Mouse (Mus musculus) heart, adult 2 months (tissue): ENCODE results near the gene Zfp428. TPM values are rescaled to one million over a fixed set of nuclear protein-coding genes. Genes with fewer than 3 reads are reported as not detected.

Experiments
- DNase-seq, 2 experiments: peaks; one replicate each; pipeline ENCODE4 v3.0.0; 2021
- H3K27ac ChIP-seq: fragments of 200-600 bp; 2 replicates; pipeline ENCODE4 v1.8.1; 2022
- H3K27me3 ChIP-seq: fragments of 200-500 bp; 2 replicates; pipeline ENCODE4 v1.6.1; 2012; ENCODE audit warnings: mild to moderate bottlenecking, low read length, inconsistent platforms, mixed read lengths; ENCODE audit not compliant: control insufficient read depth, insufficient read depth
- H3K36me3 ChIP-seq: fragments of 200-500 bp; 2 replicates; pipeline ENCODE4 v1.6.1; 2012; ENCODE audit warnings: low read length, inconsistent platforms; ENCODE audit not compliant: control insufficient read depth, insufficient read depth
- H3K4me1 ChIP-seq: fragments of 200-500 bp; 2 replicates; pipeline ENCODE4 v1.6.1; 2011; ENCODE audit warnings: low read length; ENCODE audit not compliant: control insufficient read depth, insufficient read depth
- H3K4me3 ChIP-seq: fragments of 200-600 bp; 2 replicates; pipeline ENCODE4 v1.8.1; 2022
- H3K79me2 ChIP-seq: fragments of 200-500 bp; replicated peaks from 2 replicates; pipeline ENCODE4 v1.6.1; 2012; ENCODE audit warnings: mild to moderate bottlenecking, inconsistent platforms, low read length, moderate library complexity, mixed read lengths; ENCODE audit not compliant: control insufficient read depth, insufficient read depth
- H3K9ac ChIP-seq: fragments of 200-500 bp; 2 replicates; pipeline ENCODE4 v1.6.1; 2012; ENCODE audit warnings: low read depth, mild to moderate bottlenecking, control low read depth, inconsistent platforms, low read length, mixed read lengths
- CTCF ChIP-seq: fragments of 200-600 bp; IDR thresholded peaks from 2 replicates; pipeline ENCODE4 v1.8.1; 2022; ENCODE audit warnings: antibody characterized with exemption, mild to moderate bottlenecking, moderate library complexity
- EP300 ChIP-seq: fragments of 200-500 bp; IDR thresholded peaks from 2 replicates; pipeline ENCODE4 v1.6.1; 2011; ENCODE audit warnings: low read depth, low read length, control low read depth; ENCODE audit not compliant: insufficient read depth
- POLR2A ChIP-seq: fragments of 200-500 bp; IDR thresholded peaks from 2 replicates; pipeline ENCODE4 v1.6.1; 2011; ENCODE audit warnings: mild to moderate bottlenecking, low read depth, low read length, control low read depth; ENCODE audit not compliant: insufficient read depth
- WGBS: fragments of 180-500 bp; shearing (Covaris S2); methylation state at CpG from one replicate; pipeline ENCODE4 v1.1.7; 2018; 5-methylcytosine and 5-hydroxymethylcytosine counted together
- intact Hi-C: fragments of 180-260 bp; cut with DNase I; formaldehyde crosslinking; loops from one replicate; pipeline ENCODE4 v1.15.1; 2025
- polyA plus RNA-seq: library from polyadenylated mRNA; depleted of rRNA; stranded (reverse); fragments of >200 nt; gene quantifications from 2 replicates; pipeline ENCODE4 v1.2.3, GENCODE M21; 2012
- total RNA-seq, 2 experiments: library from RNA; stranded (reverse); gene quantifications; 2 replicates each; pipeline ENCODE4 v1.2.3; 2021

Zfp428 gene
- total and polyA plus RNA-seq, 3 experiments: 14.5 to 28.7 (median 14.9) TPM

GRCm38 (mm10) chr7:24537081-24537480 lies 30.3 kb downstream of the Zfp428 start:
- Histone ChIP-seq H3K4me3 (no peak overlapping the region), H3K9ac (no peak overlapping the region), H3K79me2 (peaks cover 2% of the 10 kb centered on the region; the same call in 1 of the 2 replicates), H3K27ac (no peak overlapping the region), H3K4me1 (no peaks in the 10 kb centered on the region), H3K36me3 (peaks cover 1% of the 10 kb centered on the region; the same call in 1 of the 2 replicates), H3K27me3 (no peaks in the 10 kb centered on the region)
- WGBS: 86% methylated on average over 4 of the region's 4 CpGs
- intact Hi-C loops: loop anchor here (10.0 kb wide), 1 partner anchor 438 kb away; the partner anchor contains the start of gene Rabac1
- no peak for TF ChIP-seq EP300
- no peak for TF ChIP-seq CTCF
- no peak for TF ChIP-seq POLR2A
- DNase-seq: no peak

GRCm38 (mm10) chr7:24537591-24537990 lies 30.8 kb downstream of the Zfp428 start:
- Histone ChIP-seq H3K4me1 (no peaks in the 10 kb centered on the region), H3K36me3 (no peaks in the 10 kb centered on the region), H3K79me2 (peaks cover 2% of the 10 kb centered on the region; the same call in 1 of the 2 replicates), H3K4me3 (no peak overlapping the region), H3K9ac (no peak overlapping the region), H3K27ac (no peak overlapping the region), H3K27me3 (no peaks in the 10 kb centered on the region)
- no peak for DNase-seq
- intact Hi-C loops: loop anchor here (10.0 kb wide), 1 partner anchor 437 kb away; the partner anchor contains the start of gene Rabac1
- TF ChIP-seq CTCF (no peak), EP300 (no peak), POLR2A (no peak)
- WGBS: 73% methylated on average over 5 of the region's 5 CpGs

GRCm38 (mm10) chr7:24538154-24538553 lies 31.3 kb downstream of the Zfp428 start:
- no peak for TF ChIP-seq EP300
- TF ChIP-seq CTCF: peak; percentile 41
- 0 out of 2 replicates have a peak, but pooled peaks have one; percentile 2 for TF ChIP-seq POLR2A
- intact Hi-C loops: loop anchor here (10.0 kb wide), 1 partner anchor 437 kb away; the partner anchor contains the start of gene Rabac1
- no peak overlapping the region for H3K27ac ChIP-seq
- H3K79me2 ChIP-seq: peaks cover 2% of the 10 kb centered on the region; the same call in 1 of the 2 replicates
- H3K4me1 ChIP-seq: no peaks in the 10 kb centered on the region
- 24% methylated on average over 5 of the region's 5 CpGs for WGBS
- no peaks in the 10 kb centered on the region for H3K27me3 ChIP-seq
- H3K36me3 ChIP-seq: no peaks in the 10 kb centered on the region
- DNase-seq: peak in 1 of 2 experiments; percentile 17
- H3K4me3 ChIP-seq: no peak overlapping the region
- no peak overlapping the region for H3K9ac ChIP-seq

GRCm38 (mm10) chr7:24538701-24539100 lies 31.9 kb downstream of the Zfp428 start:
- DNase-seq: no peak
- no peak overlapping the region for H3K27ac ChIP-seq

GRCm38 (mm10) chr7:24539686-24540085 lies 32.9 kb downstream of the Zfp428 start:
- Histone ChIP-seq H3K4me3 (no peak overlapping the region), H3K36me3 (no peaks in the 10 kb centered on the region), H3K27me3 (no peaks in the 10 kb centered on the region), H3K4me1 (no peaks in the 10 kb centered on the region), H3K9ac (no peak overlapping the region), H3K27ac (no peak overlapping the region), H3K79me2 (no peaks in the 10 kb centered on the region)
- TF ChIP-seq CTCF: no peak
- no peak for TF ChIP-seq EP300
- WGBS: 89% methylated on average over 4 of the region's 4 CpGs
- no peak for DNase-seq
- intact Hi-C loops: loop anchor here (10.0 kb wide), 1 partner anchor 435 kb away; the partner anchor contains the start of gene Rabac1

More at GRCm38 (mm10) chr7:24538701-24539100, 31.9 kb downstream of the Zfp428 start:
- Histone ChIP-seq H3K4me3 (no peak overlapping the region), H3K4me1 (no peaks in the 10 kb centered on the region), H3K36me3 (no peaks in the 10 kb centered on the region), H3K27me3 (no peaks in the 10 kb centered on the region), H3K79me2 (peaks cover 2% of the 10 kb centered on the region; the same call in 1 of the 2 replicates), H3K9ac (no peak overlapping the region)
- TF ChIP-seq CTCF (no peak), EP300 (no peak), POLR2A (no peak)
- intact Hi-C loops: loop anchor here (10.0 kb wide), 1 partner anchor 436 kb away; the partner anchor contains the start of gene Rabac1
- 70% methylated on average over 5 of the region's 5 CpGs for WGBS

GRCm38 (mm10) chr7:24544506-24544905 lies 37.7 kb downstream of the Zfp428 start:
- Histone ChIP-seq H3K9ac (no peak overlapping the region), H3K27ac (no peak overlapping the region), H3K27me3 (no peaks in the 10 kb centered on the region), H3K79me2 (0 out of 2 replicates have a peak, but pooled peaks cover 1% of the 10 kb centered on the region), H3K36me3 (no peaks in the 10 kb centered on the region), H3K4me1 (no peaks in the 10 kb centered on the region), H3K4me3 (no peak overlapping the region)
- 85% methylated on average over 2 of the region's 2 CpGs for WGBS
- intact Hi-C loops: no loop called here
- TF ChIP-seq POLR2A: no peak
- TF ChIP-seq CTCF: peak; percentile 43
- no peak for TF ChIP-seq EP300
- no peak for DNase-seq
